Mouse (Mus musculus) left cerebral cortex, adult 2 months (tissue): ENCODE results near the gene Pidd1. TPM values are rescaled to one million over a fixed set of nuclear protein-coding genes. Genes with fewer than 3 reads are reported as not detected.

ENCODE experiments used
- DNase-seq, 2 experiments: peaks; one replicate each; pipeline ENCODE4 v3.0.0; 2021 to 2022; ENCODE audit warnings: low spot score in 2 of 2, mixed read lengths in 1 of 2; ENCODE audit errors: extremely low spot score in 1 of 2
- H3K27ac ChIP-seq: fragments of 200-600 bp; 2 replicates; pipeline ENCODE4 v1.8.1; 2022
- H3K4me3 ChIP-seq: fragments of 200-600 bp; 2 replicates; pipeline ENCODE4 v1.8.1; 2022
- CTCF ChIP-seq: fragments of 200-600 bp; IDR thresholded peaks from 2 replicates; pipeline ENCODE4 v1.8.1; 2022; ENCODE audit warnings: antibody characterized with exemption, mild to moderate bottlenecking, moderate library complexity
- intact Hi-C: fragments of 180-260 bp; cut with DNase I; formaldehyde crosslinking; loops from one replicate; pipeline ENCODE4 v1.15.1; 2025
- total RNA-seq, 2 experiments: library from RNA; stranded (reverse); gene quantifications; 2 replicates each; pipeline ENCODE4 v1.2.3; 2021

Gene Pidd1
- total RNA-seq, 2 experiments from 2014 or later, result 0.93 to 1.2 TPM

GRCm38 (mm10) chr7:141463824-141464602 lies 20.2 kb upstream of the Pidd1 start:
- Histone ChIP-seq H3K4me3 (peak overlapping the region; percentile 16), H3K27ac (peak overlapping the region; percentile 53; the same call in 1 of the 2 replicates)
- intact Hi-C loops, result no loop called here
- DNase-seq, result no peak
- no peak; the same call in 1 of the 2 replicates for TF ChIP-seq CTCF

- TF ChIP-seq CTCF, result no peak
- peak overlapping the region; percentile 45; the same call in 1 of the 2 replicates for H3K4me3 ChIP-seq
- intact Hi-C loops, result no loop called here
- H3K27ac ChIP-seq, result no peak overlapping the region; the same call in 1 of the 2 replicates
- DNase-seq, result no peak
These were observed 18.6 kb upstream of the Pidd1 start for GRCm38 (mm10) chr7:141462333-141462821.

- peak overlapping the region; percentile 33 for H3K27ac ChIP-seq
- H3K4me3 ChIP-seq, result peak overlapping the region; percentile 45
- TF ChIP-seq CTCF, result no peak; the same call in none of the 2 replicates
- intact Hi-C loops, result no loop called here
- DNase-seq, result no peak
These were observed 17.9 kb upstream of the Pidd1 start for GRCm38 (mm10) chr7:141461521-141462332.

- intact Hi-C loops, result no loop called here
- H3K27ac ChIP-seq, result peak within 1 kb of the TSS; percentile 47
- TF ChIP-seq CTCF, result no peak
- H3K4me3 ChIP-seq, result peak within 1 kb of the TSS; percentile 45
- DNase-seq, result no peak
These were observed 16.7 kb upstream of the Pidd1 start, which contains the start of gene Cracr2b for GRCm38 (mm10) chr7:141460391-141461113. TSS of gene Cracr2b (plus strand) at chr7:141461094.

- H3K27ac ChIP-seq, result peak overlapping the region; percentile 32; the same call in 1 of the 2 replicates
- TF ChIP-seq CTCF, result no peak
- H3K4me3 ChIP-seq, result no peak overlapping the region
- no peak for DNase-seq
- intact Hi-C loops, result no loop called here
These were observed 16.2 kb upstream of the Pidd1 start for GRCm38 (mm10) chr7:141460001-141460390.

- no peak for TF ChIP-seq CTCF
- no peak overlapping the region for H3K27ac ChIP-seq
- intact Hi-C loops, result no loop called here
- H3K4me3 ChIP-seq, result no peak overlapping the region
- DNase-seq, result no peak
These were observed 15.5 kb upstream of the Pidd1 start for GRCm38 (mm10) chr7:141459301-141459711.

- no peak for DNase-seq
- Histone ChIP-seq H3K27ac (no peak overlapping the region), H3K4me3 (no peak overlapping the region)
- TF ChIP-seq CTCF, result no peak; the same call in 1 of the 2 replicates
- intact Hi-C loops, result loop anchor here (1.0 kb wide), 1 partner anchor 49 kb away; no protein-coding TSS in a partner anchor
These were observed 14.8 kb upstream of the Pidd1 start for GRCm38 (mm10) chr7:141458661-141459060.

GRCm38 (mm10) chr7:141457986-141458660 lies 14.3 kb upstream of the Pidd1 start:
- no peak for DNase-seq
- intact Hi-C loops, result loop anchor here (1.0 kb wide), 1 partner anchor 49 kb away; no protein-coding TSS in a partner anchor
- peak; percentile 59 for TF ChIP-seq CTCF
- Histone ChIP-seq H3K27ac (no peak overlapping the region), H3K4me3 (no peak overlapping the region)

GRCm38 (mm10) chr7:141457236-141457635 lies 13.4 kb upstream of the Pidd1 start:
- no peak for TF ChIP-seq CTCF
- DNase-seq, result no peak
- H3K4me3 ChIP-seq, result no peak overlapping the region

GRCm38 (mm10) chr7:141456739-141457138 lies 12.9 kb upstream of the Pidd1 start:
- Histone ChIP-seq H3K27ac (no peak overlapping the region), H3K4me3 (no peak overlapping the region)
- DNase-seq, result no peak
- TF ChIP-seq CTCF, result no peak
- intact Hi-C loops, result no loop called here

More at GRCm38 (mm10) chr7:141457236-141457635, 13.4 kb upstream of the Pidd1 start:
- intact Hi-C loops, result no loop called here
- H3K27ac ChIP-seq, result no peak overlapping the region
